Mouse (Mus musculus) heart, embryonic 15.5 days (tissue): ENCODE measurements around the gene Tcf3. TPM values are rescaled to one million over a fixed set of nuclear protein-coding genes. Genes with fewer than 3 reads are reported as not detected.

Experiments used
- ATAC-seq: fragments of 200-750 bp; cut with Nextera tagmentation; replicated peaks from 2 replicates; pipeline ENCODE4 v1.8.0; 2017; ENCODE audit warnings: low read depth, moderate TSS enrichment; ENCODE audit not compliant: insufficient number of reproducible peaks, insufficient read depth, low FRiP score
- H3K27ac ChIP-seq: fragments of 300-500 bp; sonication (generic); 2 replicates; pipeline ENCODE4 v1.5.1; 2015; ENCODE audit warnings: mild to moderate bottlenecking, inconsistent platforms
- H3K27me3 ChIP-seq: fragments of 300-500 bp; sonication (generic); 2 replicates; pipeline ENCODE4 v1.6.1; 2015; ENCODE audit warnings: inconsistent platforms
- H3K36me3 ChIP-seq: fragments of 300-500 bp; sonication (generic); 2 replicates; pipeline ENCODE4 v1.6.1; 2015; ENCODE audit warnings: mild to moderate bottlenecking, inconsistent platforms
- H3K4me1 ChIP-seq: fragments of 300-500 bp; sonication (generic); replicated peaks from 2 replicates; pipeline ENCODE4 v1.6.1; 2015; ENCODE audit warnings: inconsistent platforms
- H3K4me2 ChIP-seq: fragments of 300-500 bp; sonication (generic); 2 replicates; pipeline ENCODE4 v1.6.1; 2015; ENCODE audit warnings: inconsistent platforms, mild to moderate bottlenecking, moderate library complexity
- H3K4me3 ChIP-seq: fragments of 300-500 bp; sonication (generic); 2 replicates; pipeline ENCODE4 v1.5.1; 2015; ENCODE audit warnings: mild to moderate bottlenecking, inconsistent platforms
- H3K9ac ChIP-seq: fragments of 300-500 bp; sonication (generic); 2 replicates; pipeline ENCODE4 v1.6.1; 2015; ENCODE audit warnings: mild to moderate bottlenecking, inconsistent platforms
- H3K9me3 ChIP-seq: fragments of 300-500 bp; sonication (generic); replicated peaks from 2 replicates; pipeline ENCODE4 v1.6.1; 2016; ENCODE audit warnings: inconsistent platforms
- WGBS: fragments of 180-500 bp; shearing (Covaris S2); methylation state at CpG from one replicate; pipeline ENCODE4 v1.1.7; 2015; ENCODE audit warnings: mixed read lengths; 5-methylcytosine and 5-hydroxymethylcytosine counted together
- polyA plus RNA-seq: library from polyadenylated mRNA; unstranded; fragments of >200 nt; fragmentation: Nextera tagmentation; extraction: Ambion mirVana; gene quantifications from 2 replicates; pipeline ENCODE4 v1.2.1, GENCODE M21; 2015

Tcf3 gene
- polyA plus RNA-seq, 1 experiment from 2014 or later, result 41.3 TPM

- H3K9ac ChIP-seq, result no peak overlapping the region
- ATAC-seq, result no peak
These were observed 2.8 kb upstream of the Tcf3 start for GRCm38 (mm10) chr10:80436276-80436675.

GRCm38 (mm10) chr10:80435764-80436163 is 2.3 kb upstream of the Tcf3 start:
- 52% methylated on average over 7 of the region's 7 CpGs for WGBS
- Histone ChIP-seq H3K4me1 (peaks cover 30% of the 10 kb centered on the region), H3K27me3 (no peaks in the 10 kb centered on the region), H3K27ac (0 out of 2 replicates have a peak overlapping the region, but pooled peaks have one; percentile 22), H3K4me3 (no peak overlapping the region), H3K36me3 (no peaks in the 10 kb centered on the region), H3K4me2 (no peak overlapping the region), H3K9me3 (no peaks in the 10 kb centered on the region), H3K9ac (0 out of 2 replicates have a peak overlapping the region, but pooled peaks have one; percentile 29)
- no peak for ATAC-seq

More at GRCm38 (mm10) chr10:80436276-80436675, 2.8 kb upstream of the Tcf3 start:
- H3K27ac ChIP-seq, result no peak overlapping the region
- H3K4me2 ChIP-seq, result no peak overlapping the region
- H3K36me3 ChIP-seq, result no peaks in the 10 kb centered on the region
- WGBS, result 12% methylated on average over 9 of the region's 9 CpGs
- H3K4me3 ChIP-seq, result no peak overlapping the region
- peaks cover 24% of the 10 kb centered on the region for H3K4me1 ChIP-seq
- no peaks in the 10 kb centered on the region for H3K9me3 ChIP-seq
- H3K27me3 ChIP-seq, result no peaks in the 10 kb centered on the region

- Histone ChIP-seq H3K27me3 (no peaks in the 10 kb centered on the region), H3K4me3 (no peak overlapping the region), H3K4me2 (no peak overlapping the region), H3K9ac (no peak overlapping the region), H3K27ac (no peak overlapping the region), H3K9me3 (no peaks in the 10 kb centered on the region), H3K36me3 (peaks cover 9% of the 10 kb centered on the region), H3K4me1 (peaks cover 35% of the 10 kb centered on the region)
- ATAC-seq, result no peak
- 70% methylated on average over 3 of the region's 3 CpGs for WGBS
These were observed 1.4 kb upstream of the Tcf3 start for GRCm38 (mm10) chr10:80434823-80435222.

- ATAC-seq, result no peak
- Histone ChIP-seq H3K27me3 (no peaks in the 10 kb centered on the region), H3K9ac (peak overlapping the region; percentile 19; the same call in 1 of the 2 replicates), H3K9me3 (no peaks in the 10 kb centered on the region), H3K4me2 (peak overlapping the region; percentile 48), H3K27ac (peak overlapping the region; percentile 49; the same call in 1 of the 2 replicates), H3K36me3 (peaks cover 15% of the 10 kb centered on the region), H3K4me3 (peak overlapping the region; percentile 86), H3K4me1 (peaks cover 35% of the 10 kb centered on the region)
- WGBS, result 10% methylated on average over 8 of the region's 8 CpGs
These were observed 766 bp upstream of the Tcf3 start for GRCm38 (mm10) chr10:80434233-80434592.

- WGBS, result under 1% methylated on average over 60 of the region's 60 CpGs
- H3K4me2 ChIP-seq, result peak overlapping the region; percentile 75
- ATAC-seq, result peak; percentile 45
- H3K4me3 ChIP-seq, result peak overlapping the region; percentile 86
- peaks cover 25% of the 10 kb centered on the region for H3K36me3 ChIP-seq
- peak overlapping the region; percentile 92 for H3K9ac ChIP-seq
- no peaks in the 10 kb centered on the region for H3K27me3 ChIP-seq
- no peaks in the 10 kb centered on the region for H3K9me3 ChIP-seq
- H3K4me1 ChIP-seq, result peaks cover 35% of the 10 kb centered on the region
- H3K27ac ChIP-seq, result peak overlapping the region; percentile 86
These were observed 423 bp downstream of the Tcf3 start for GRCm38 (mm10) chr10:80432936-80433512.

GRCm38 (mm10) chr10:80432387-80432785 is 1.1 kb downstream of the Tcf3 start:
- ATAC-seq, result no peak
- peak overlapping the region; percentile 75 for H3K4me2 ChIP-seq
- WGBS, result 3% methylated on average over 4 of the region's 4 CpGs

GRCm38 (mm10) chr10:80431570-80432386 is 1.7 kb downstream of the Tcf3 start:
- peaks cover 35% of the 10 kb centered on the region for H3K4me1 ChIP-seq
- H3K36me3 ChIP-seq, result peaks cover 37% of the 10 kb centered on the region
- H3K27me3 ChIP-seq, result no peaks in the 10 kb centered on the region
- H3K4me2 ChIP-seq, result peak overlapping the region; percentile 75
- H3K4me3 ChIP-seq, result peak overlapping the region; percentile 86
- H3K9me3 ChIP-seq, result no peaks in the 10 kb centered on the region
- peak overlapping the region; percentile 92 for H3K9ac ChIP-seq
- peak overlapping the region; percentile 86 for H3K27ac ChIP-seq
- WGBS, result 23% methylated on average over 16 of the region's 16 CpGs
- no peak for ATAC-seq

More at GRCm38 (mm10) chr10:80432387-80432785, 1.1 kb downstream of the Tcf3 start:
- H3K9me3 ChIP-seq, result no peaks in the 10 kb centered on the region
- peaks cover 35% of the 10 kb centered on the region for H3K4me1 ChIP-seq
- H3K27me3 ChIP-seq, result no peaks in the 10 kb centered on the region
- H3K36me3 ChIP-seq, result peaks cover 30% of the 10 kb centered on the region
- H3K27ac ChIP-seq, result peak overlapping the region; percentile 86
- H3K4me3 ChIP-seq, result peak overlapping the region; percentile 86
- peak overlapping the region; percentile 92 for H3K9ac ChIP-seq

- Histone ChIP-seq H3K9me3 (no peaks in the 10 kb centered on the region), H3K9ac (no peak overlapping the region), H3K4me3 (no peak overlapping the region), H3K4me2 (no peak overlapping the region), H3K36me3 (peaks cover 50% of the 10 kb centered on the region), H3K4me1 (peaks cover 25% of the 10 kb centered on the region), H3K27me3 (no peaks in the 10 kb centered on the region), H3K27ac (no peak overlapping the region)
- no peak for ATAC-seq
- WGBS, result 63% methylated on average over 8 of the region's 8 CpGs
These were observed 3.0 kb downstream of the Tcf3 start for GRCm38 (mm10) chr10:80430375-80430980.

- no peaks in the 10 kb centered on the region for H3K9me3 ChIP-seq
- H3K4me3 ChIP-seq, result no peak overlapping the region
- peaks cover 25% of the 10 kb centered on the region for H3K4me1 ChIP-seq
- peaks cover 56% of the 10 kb centered on the region for H3K36me3 ChIP-seq
- H3K27ac ChIP-seq, result no peak overlapping the region
- H3K4me2 ChIP-seq, result no peak overlapping the region
- H3K27me3 ChIP-seq, result no peaks in the 10 kb centered on the region
- no peak for ATAC-seq
- H3K9ac ChIP-seq, result no peak overlapping the region
- 90% methylated on average over 8 of the region's 8 CpGs for WGBS
These were observed 3.6 kb downstream of the Tcf3 start for GRCm38 (mm10) chr10:80429800-80430199.

GRCm38 (mm10) chr10:80425041-80425440 is 8.4 kb downstream of the Tcf3 start:
- no peak for ATAC-seq
- Histone ChIP-seq H3K36me3 (peaks cover 82% of the 10 kb centered on the region), H3K9me3 (no peaks in the 10 kb centered on the region), H3K4me2 (no peak overlapping the region), H3K9ac (no peak overlapping the region), H3K27ac (no peak overlapping the region), H3K27me3 (no peaks in the 10 kb centered on the region), H3K4me3 (no peak overlapping the region), H3K4me1 (peaks cover 18% of the 10 kb centered on the region)
- WGBS, result 95% methylated on average over 3 of the region's 3 CpGs

GRCm38 (mm10) chr10:80423562-80423961 is 9.9 kb downstream of the Tcf3 start:
- WGBS, result 51% methylated on average over 4 of the region's 4 CpGs
- ATAC-seq, result no peak
- no peaks in the 10 kb centered on the region for H3K9me3 ChIP-seq
- peaks cover 32% of the 10 kb centered on the region for H3K4me1 ChIP-seq
- H3K27me3 ChIP-seq, result no peaks in the 10 kb centered on the region
- H3K9ac ChIP-seq, result no peak overlapping the region
- H3K27ac ChIP-seq, result no peak overlapping the region
- H3K4me2 ChIP-seq, result no peak overlapping the region
- peaks cover 82% of the 10 kb centered on the region for H3K36me3 ChIP-seq
- H3K4me3 ChIP-seq, result no peak overlapping the region
